Mouse (Mus musculus) lung, postnatal 0 days (tissue): ENCODE measurements around the gene Lgals7. TPM values are rescaled to one million over a fixed set of nuclear protein-coding genes. Genes with fewer than 3 reads are reported as not detected.
A peak's percentile ranks its signal among the peaks of the same experiment; 100 is the strongest.
"Not testable (repeated sequence)": the region's sequence is repeated elsewhere in the genome, so short reads cannot be mapped to it uniquely, and the experiment has no call there.

Experiments used
- ATAC-seq: fragments of 200-750 bp; cut with Nextera tagmentation; 2 replicates; pipeline ENCODE4 v1.8.0; 2017; ENCODE audit warnings: moderate library complexity
- DNase-seq: peaks from one replicate; pipeline ENCODE4 v3.0.0-alpha.2; 2016; ENCODE audit warnings: low spot score
- H3K27ac ChIP-seq: fragments of 300-500 bp; sonication (generic); 2 replicates; pipeline ENCODE4 v1.5.1; 2014; ENCODE audit warnings: antibody characterized with exemption, mild to moderate bottlenecking, low read length, mixed read lengths
- H3K27me3 ChIP-seq: fragments of 300-500 bp; sonication (generic); replicated peaks from 2 replicates; pipeline ENCODE4 v1.6.1; 2014; ENCODE audit warnings: low read length, mixed read lengths; ENCODE audit not compliant: insufficient read depth
- H3K36me3 ChIP-seq: fragments of 300-500 bp; sonication (generic); 2 replicates; pipeline ENCODE4 v1.6.1; 2014; ENCODE audit warnings: low read length, mixed read lengths; ENCODE audit not compliant: insufficient read depth
- H3K4me1 ChIP-seq: fragments of 300-500 bp; sonication (generic); 2 replicates; pipeline ENCODE4 v1.6.1; 2014; ENCODE audit warnings: antibody characterized with exemption, low read depth, low read length, mixed read lengths; ENCODE audit not compliant: insufficient read depth
- H3K4me2 ChIP-seq: fragments of 300-500 bp; sonication (generic); replicated peaks from 2 replicates; pipeline ENCODE4 v1.6.1; 2014; ENCODE audit warnings: low read depth, mild to moderate bottlenecking, low read length, moderate library complexity, mixed read lengths
- H3K4me3 ChIP-seq: fragments of 300-500 bp; sonication (generic); 2 replicates; pipeline ENCODE4 v1.5.1; 2014; ENCODE audit warnings: low read depth, low read length
- H3K9ac ChIP-seq: fragments of 300-500 bp; sonication (generic); replicated peaks from 2 replicates; pipeline ENCODE4 v1.6.1; 2014; ENCODE audit warnings: low read depth, mild to moderate bottlenecking
- H3K9me3 ChIP-seq: fragments of 300-500 bp; sonication (generic); 2 replicates; pipeline ENCODE4 v1.6.1; 2016; ENCODE audit warnings: low read length, mixed read lengths
- CTCF ChIP-seq: IDR thresholded peaks from 2 replicates; pipeline ENCODE4 v1.5.1; 2016; ENCODE audit warnings: antibody characterized with exemption, mild to moderate bottlenecking
- EP300 ChIP-seq: IDR thresholded peaks from 2 replicates; pipeline ENCODE4 v1.6.1; 2016; ENCODE audit warnings: antibody characterized with exemption, mild to moderate bottlenecking, control low read depth
- WGBS: fragments of 180-500 bp; shearing (Covaris S2); extraction: QIAGEN DNeasy Blood & Tissue Kit; methylation state at CpG from one replicate; pipeline ENCODE4 v1.1.7; 2014; 5-methylcytosine and 5-hydroxymethylcytosine counted together
- polyA plus RNA-seq: library from polyadenylated mRNA; unstranded; fragments of >200 nt; fragmentation: Nextera tagmentation; extraction: Ambion mirVana; gene quantifications from 2 replicates; pipeline ENCODE4 v1.2.1, GENCODE M21; 2015

Lgals7 gene
- polyA plus RNA-seq, 1 experiment from 2014 or later = 3.0 TPM

DNA sequence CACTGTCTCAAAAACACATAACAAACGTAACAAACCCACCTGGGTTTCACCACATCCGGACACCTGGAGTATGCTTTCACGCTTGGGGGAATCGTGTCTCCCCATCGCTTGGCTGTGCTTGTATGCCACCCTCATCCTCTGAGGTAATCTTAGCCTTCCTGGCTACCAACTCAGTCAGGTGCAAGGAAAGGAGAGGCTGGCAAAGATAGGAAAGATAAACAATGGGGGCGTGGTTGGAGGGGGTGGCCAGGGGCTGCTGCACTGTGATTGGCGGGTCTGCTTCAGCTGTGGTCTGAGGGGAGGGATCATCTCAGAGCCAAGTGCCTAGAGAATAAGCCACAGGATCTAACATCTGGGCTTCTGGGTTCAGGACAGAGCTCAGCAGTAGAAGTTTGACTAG, 16.0 kb downstream of the Lgals7 start:
- Histone ChIP-seq H3K27ac (no peak overlapping the region), H3K4me3 (no peak overlapping the region), H3K4me1 (no peaks in the 10 kb centered on the region), H3K9me3 (no peaks in the 10 kb centered on the region), H3K9ac (no peak overlapping the region), H3K27me3 (no peaks in the 10 kb centered on the region), H3K36me3 (no peaks in the 10 kb centered on the region), H3K4me2 (no peak overlapping the region)
- DNase-seq (no peak), ATAC-seq (no peak)
- 67% methylated on average over 7 of the region's 7 CpGs for WGBS
- no peak for TF ChIP-seq EP300
- TF ChIP-seq CTCF = no peak

DNA sequence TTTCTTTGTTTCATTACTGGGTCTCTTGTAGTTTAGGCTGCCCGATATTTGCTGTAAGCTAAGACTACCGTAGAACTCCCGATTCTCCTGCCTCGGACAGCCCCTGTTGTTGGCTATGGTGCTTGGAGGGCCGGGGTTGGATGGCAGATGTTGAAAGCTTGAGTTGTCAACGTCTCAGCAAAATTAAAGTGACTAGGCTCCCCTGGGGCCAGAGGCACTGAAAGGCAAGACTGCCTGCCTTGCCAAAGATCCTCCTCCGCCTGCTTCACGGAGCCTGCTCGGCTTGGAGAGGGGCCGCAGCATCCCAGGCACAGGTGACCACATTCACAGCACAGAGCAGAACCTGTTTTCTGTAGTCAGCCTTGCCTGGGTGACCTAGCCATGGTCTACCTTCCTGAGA, 16.9 kb downstream of the Lgals7 start:
- H3K4me1 ChIP-seq = no peaks in the 10 kb centered on the region
- TF ChIP-seq CTCF (no peak), EP300 (no peak)
- H3K27ac ChIP-seq = no peak overlapping the region
- DNase-seq (no peak), ATAC-seq (no peak)
- H3K4me2 ChIP-seq = no peak overlapping the region
- no peaks in the 10 kb centered on the region for H3K36me3 ChIP-seq
- 82% methylated on average over 10 of the region's 10 CpGs for WGBS
- no peak overlapping the region for H3K4me3 ChIP-seq
- H3K9me3 ChIP-seq = no peaks in the 10 kb centered on the region
- no peak overlapping the region for H3K9ac ChIP-seq
- H3K27me3 ChIP-seq = no peaks in the 10 kb centered on the region

DNA sequence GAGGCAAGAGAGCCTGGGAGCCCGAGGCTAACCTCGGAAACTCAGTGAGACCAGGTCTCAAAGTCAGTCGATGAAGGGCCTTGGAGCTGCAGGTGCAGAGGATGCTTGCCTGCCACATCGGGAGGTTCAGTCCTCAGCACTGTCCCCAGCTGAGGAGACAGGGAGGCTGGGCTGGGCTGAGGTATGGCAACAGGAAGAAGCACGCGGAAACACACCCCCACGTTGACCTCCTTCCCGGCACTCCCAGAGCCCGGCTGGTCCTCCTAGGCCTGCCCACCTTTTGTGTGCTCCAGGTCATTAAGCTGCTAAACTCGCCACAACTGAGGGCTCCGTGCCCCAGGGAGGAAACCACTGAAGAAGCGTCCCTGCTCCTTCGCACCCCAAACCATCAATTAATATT, 17.5 kb downstream of the Lgals7 start, which contains the start of gene Capn12:
TSS of gene Capn12 (plus strand) at position 224 of the 400 bp plus-strand sequence.
- DNase-seq = no peak
- no peak within 1 kb of the TSS for H3K9ac ChIP-seq
- H3K4me2 ChIP-seq = no peak within 1 kb of the TSS
- no peak within 1 kb of the TSS for H3K4me3 ChIP-seq
- no peak for ATAC-seq
- no peaks in the 10 kb centered on the region for H3K27me3 ChIP-seq
- no peak within 1 kb of the TSS for H3K27ac ChIP-seq
- no peaks in the 10 kb centered on the region for H3K4me1 ChIP-seq
- 46% methylated on average over 13 of the region's 13 CpGs for WGBS
- no peaks in the 10 kb centered on the region for H3K36me3 ChIP-seq
- no peaks in the 10 kb centered on the region for H3K9me3 ChIP-seq
- TF ChIP-seq EP300 (no peak), CTCF (no peak)

DNA sequence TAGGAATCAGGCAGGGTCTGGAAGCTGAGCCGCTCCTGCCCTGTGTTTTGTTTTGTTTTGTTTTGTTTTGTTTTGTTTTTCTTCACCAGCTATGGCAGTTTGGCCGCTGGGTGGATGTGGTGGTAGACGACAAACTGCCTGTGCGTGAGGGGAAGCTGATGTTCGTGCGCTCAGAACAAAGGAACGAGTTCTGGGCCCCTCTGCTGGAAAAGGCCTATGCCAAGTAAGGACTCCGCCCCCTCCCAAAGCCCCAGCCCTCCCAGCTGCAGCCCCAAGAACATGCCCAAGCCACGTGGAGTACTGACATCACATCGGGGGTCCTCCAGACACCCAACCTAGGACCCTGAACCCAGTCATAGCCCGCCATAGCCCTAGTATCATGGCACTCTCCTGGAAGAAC, 19.4 kb downstream of the Lgals7 start:
- Histone ChIP-seq H3K9me3 (no peaks in the 10 kb centered on the region), H3K4me1 (no peaks in the 10 kb centered on the region), H3K4me2 (no peak overlapping the region), H3K9ac (no peak overlapping the region), H3K4me3 (no peak overlapping the region), H3K36me3 (no peaks in the 10 kb centered on the region), H3K27me3 (peaks cover 6% of the 10 kb centered on the region; the same call in 1 of the 2 replicates), H3K27ac (no peak overlapping the region)
- ATAC-seq (no peak), DNase-seq (no peak)
- WGBS = 66% methylated on average over 11 of the region's 11 CpGs
- TF ChIP-seq CTCF (no peak), EP300 (no peak)

DNA sequence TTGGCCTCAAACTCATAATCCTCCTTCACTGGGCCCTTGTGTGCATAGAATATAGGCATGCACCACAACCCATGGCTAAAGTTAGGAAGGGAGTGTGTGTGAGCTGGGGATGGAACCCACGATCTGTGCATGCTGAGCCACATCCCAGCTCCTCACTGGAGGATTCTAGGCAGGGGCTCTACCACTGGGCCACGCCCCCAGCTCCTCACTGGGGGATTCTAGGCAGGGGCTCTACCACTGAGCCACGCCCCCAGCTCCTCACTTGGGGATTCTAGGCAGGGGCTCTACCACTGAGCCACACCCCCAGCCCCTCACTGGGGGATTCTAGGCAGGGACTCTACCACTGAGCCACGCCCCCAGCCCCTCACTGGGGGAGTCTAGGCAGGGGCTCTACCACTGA, 20.1 kb downstream of the Lgals7 start:
- ATAC-seq, H3K4me1 ChIP-seq, H3K4me3 ChIP-seq, DNase-seq, H3K36me3 ChIP-seq, H3K27ac ChIP-seq, H3K9me3 ChIP-seq, H3K9ac ChIP-seq, H3K4me2 ChIP-seq: not testable (repeated sequence)
- H3K27me3 ChIP-seq = peaks cover 11% of the 10 kb centered on the region; the same call in 1 of the 2 replicates
- WGBS = 82% methylated on average over 4 of the region's 4 CpGs

DNA sequence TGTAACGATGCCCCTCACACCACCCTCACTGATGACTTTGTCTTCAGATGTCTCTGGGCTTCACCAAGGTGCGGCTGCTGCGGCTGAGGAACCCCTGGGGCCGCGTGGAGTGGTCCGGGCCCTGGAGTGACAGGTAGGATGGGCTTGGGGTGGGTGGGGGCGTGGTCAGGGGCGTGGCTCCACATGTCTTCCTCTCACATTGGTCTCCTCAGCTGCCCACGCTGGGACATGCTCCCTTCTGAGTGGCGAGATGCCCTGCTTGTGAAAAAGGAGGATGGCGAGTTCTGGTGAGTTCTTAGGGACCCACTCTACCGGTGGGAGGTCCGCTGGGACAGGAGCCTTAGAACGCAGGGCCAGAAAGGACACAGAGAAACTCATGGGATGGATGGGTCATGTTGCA, 22.8 kb downstream of the Lgals7 start:
- Histone ChIP-seq H3K9ac (no peak overlapping the region), H3K4me2 (no peak overlapping the region), H3K36me3 (0 out of 2 replicates have a peak, but pooled peaks cover under 1% of the 10 kb centered on the region), H3K27ac (no peak overlapping the region), H3K4me1 (peaks cover 4% of the 10 kb centered on the region), H3K27me3 (peaks cover 19% of the 10 kb centered on the region; the same call in 1 of the 2 replicates), H3K4me3 (no peak overlapping the region), H3K9me3 (no peaks in the 10 kb centered on the region)
- TF ChIP-seq CTCF = no peak
- no peak for TF ChIP-seq EP300
- 20% methylated on average over 14 of the region's 14 CpGs for WGBS
- ATAC-seq (no peak), DNase-seq (no peak)

DNA sequence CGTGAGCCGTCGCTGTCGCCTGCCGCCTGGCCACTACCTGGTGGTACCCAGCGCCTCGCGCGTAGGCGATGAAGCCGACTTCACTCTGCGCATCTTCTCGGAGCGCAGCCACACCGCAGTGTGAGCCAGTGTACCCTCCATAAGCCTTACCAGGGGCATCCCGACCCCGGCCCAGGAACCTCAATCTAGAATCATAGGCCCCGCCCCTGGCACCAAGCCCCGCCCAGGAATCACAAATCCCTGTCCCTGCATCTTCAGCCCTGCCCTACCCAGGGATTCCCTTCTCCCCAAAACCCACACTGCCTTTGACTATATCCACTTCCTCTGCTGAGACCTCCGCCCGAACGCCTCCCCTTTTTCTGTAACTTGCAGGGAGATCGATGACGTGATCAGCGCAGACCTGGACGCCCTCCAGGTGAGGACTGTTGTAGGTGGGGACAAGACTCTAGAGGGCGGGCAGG, 25.1 kb downstream of the Lgals7 start:
- Histone ChIP-seq H3K27ac (no peak overlapping the region), H3K4me3 (peak overlapping the region; percentile 10; the same call in 1 of the 2 replicates), H3K4me2 (peak overlapping the region; percentile 37), H3K36me3 (peaks cover 23% of the 10 kb centered on the region), H3K27me3 (peaks cover 19% of the 10 kb centered on the region; the same call in 1 of the 2 replicates), H3K9ac (no peak overlapping the region), H3K9me3 (no peaks in the 10 kb centered on the region), H3K4me1 (peaks cover 4% of the 10 kb centered on the region)
- DNase-seq = no peak
- WGBS = 3% methylated on average over 23 of the region's 27 CpGs
- ATAC-seq = 0 out of 2 replicates have a peak, but pooled peaks have one; percentile 9
- TF ChIP-seq CTCF (no peak), EP300 (no peak)
